Mouse (Mus musculus): Measurements from ENCODE around the gene Mybphl. TPM values are rescaled to one million over a fixed set of nuclear protein-coding genes. Genes with fewer than 3 reads are reported as not detected.

Mybphl gene
- polyA plus RNA-seq, 1 experiment from 2014 or later = 0.13 TPM

Other genes starting within 250 kb of the Mybphl start
- gene Gnai3, start 218.8 kb upstream of the Mybphl start, polyA plus RNA-seq (2016; fragmentation: Nextera tagmentation; extraction: Ambion mirVana) = 196 and 207 TPM in 2 replicates
- gene Gpr61, start 210.0 kb upstream of the Mybphl start, polyA plus RNA-seq (2016; fragmentation: Nextera tagmentation; extraction: Ambion mirVana) = 0.36 and 0.43 TPM in 2 replicates
- 7.9 and 8.5 TPM in 2 replicates for gene Amigo1, start 178.6 kb upstream of the Mybphl start, polyA plus RNA-seq (2016; fragmentation: Nextera tagmentation; extraction: Ambion mirVana)
- gene Cyb561d1, start 163.7 kb upstream of the Mybphl start, polyA plus RNA-seq (2016; fragmentation: Nextera tagmentation; extraction: Ambion mirVana) = 2.6 and 2.7 TPM in 2 replicates
- 27.2 and 29.4 TPM in 2 replicates for gene Atxn7l2, start 154.0 kb upstream of the Mybphl start, polyA plus RNA-seq (2016; fragmentation: Nextera tagmentation; extraction: Ambion mirVana)
- 0.85 and 1.1 TPM in 2 replicates for gene Sypl2, start 138.3 kb upstream of the Mybphl start, polyA plus RNA-seq (2016; fragmentation: Nextera tagmentation; extraction: Ambion mirVana)
- 263 and 288 TPM in 2 replicates for gene Psma5, start 108.0 kb upstream of the Mybphl start, polyA plus RNA-seq (2016; fragmentation: Nextera tagmentation; extraction: Ambion mirVana)
- 15.8 and 18.2 TPM in 2 replicates for gene Sort1, start 80.8 kb upstream of the Mybphl start, polyA plus RNA-seq (2016; fragmentation: Nextera tagmentation; extraction: Ambion mirVana)
- 73.4 and 78.1 TPM in 2 replicates for gene Psrc1, start 18.9 kb downstream of the Mybphl start, polyA plus RNA-seq (2016; fragmentation: Nextera tagmentation; extraction: Ambion mirVana)
- gene Celsr2, start 50.6 kb downstream of the Mybphl start, polyA plus RNA-seq (2016; fragmentation: Nextera tagmentation; extraction: Ambion mirVana) = 9.5 and 11.0 TPM in 2 replicates
- gene Sars, start 80.3 kb downstream of the Mybphl start, polyA plus RNA-seq (2016; fragmentation: Nextera tagmentation; extraction: Ambion mirVana) = 125 and 127 TPM in 2 replicates
- 0.26 and 0.37 TPM in 2 replicates for gene 1700013F07Rik, start 169.2 kb downstream of the Mybphl start, polyA plus RNA-seq (2016; fragmentation: Nextera tagmentation; extraction: Ambion mirVana)
- 0.67 and 1.3 TPM in 2 replicates for gene 5330417C22Rik, start 171.6 kb downstream of the Mybphl start, polyA plus RNA-seq (2016; fragmentation: Nextera tagmentation; extraction: Ambion mirVana)
- 44.0 and 45.1 TPM in 2 replicates for gene Tmem167b, start 197.6 kb downstream of the Mybphl start, polyA plus RNA-seq (2016; fragmentation: Nextera tagmentation; extraction: Ambion mirVana)
- 51.7 and 52.3 TPM in 2 replicates for gene Taf13, start 206.8 kb downstream of the Mybphl start, polyA plus RNA-seq (2016; fragmentation: Nextera tagmentation; extraction: Ambion mirVana)
- 17.5 and 17.6 TPM in 2 replicates for gene Wdr47, start 226.4 kb downstream of the Mybphl start, polyA plus RNA-seq (2016; fragmentation: Nextera tagmentation; extraction: Ambion mirVana)

All from embryonic facial prominence, embryonic 12.5 days (tissue).